Mouse (Mus musculus): ENCODE measurements at regions not wholly inside any gene's neighbourhood (a gene's known extent, or its start where the extent isn't known, plus 50 kb on each side); places are given as distances from the start of the nearest gene placed in this dataset.

- H3K9me3 ChIP-seq (ENCODE audit: control insufficient read depth, low read length) = no peaks in the 10 kb centered on the region
- no peaks in the 10 kb centered on the region for H3K4me1 ChIP-seq (replicated peaks; ENCODE audit: control insufficient read depth, insufficient read depth, low read length)
- no peaks in the 10 kb centered on the region for H3K27me3 ChIP-seq (ENCODE audit: control insufficient read depth, insufficient read depth, low read length)
- no peak overlapping the region for H3K27ac ChIP-seq
- WGBS = 76% methylated on average over 3 of the region's 3 CpGs
- DNase-seq (ENCODE audit: low spot score) = no peak
- H3K36me3 ChIP-seq (replicated peaks; ENCODE audit: control insufficient read depth, insufficient read depth) = no peaks in the 10 kb centered on the region
- no peak for ATAC-seq (ENCODE audit: low FRiP score)
- H3K4me2 ChIP-seq (replicated peaks) = no peak overlapping the region
- no peak overlapping the region for H3K9ac ChIP-seq
- no peak overlapping the region for H3K4me3 ChIP-seq (replicated peaks; ENCODE audit: low read length)
Observed at GRCm38 (mm10) chr12:77534079-77534478, 296.2 kb downstream of the Fut8 start.

- ATAC-seq (ENCODE audit: low FRiP score) (no peak), DNase-seq (ENCODE audit: low spot score) (no peak)
- no peaks in the 10 kb centered on the region for H3K4me1 ChIP-seq (replicated peaks; ENCODE audit: control insufficient read depth, insufficient read depth, low read length)
- no peak overlapping the region for H3K4me2 ChIP-seq (replicated peaks)
- H3K27me3 ChIP-seq (ENCODE audit: control insufficient read depth, insufficient read depth, low read length) = no peaks in the 10 kb centered on the region
- H3K4me3 ChIP-seq (replicated peaks; ENCODE audit: low read length) = no peak overlapping the region
- no peaks in the 10 kb centered on the region for H3K36me3 ChIP-seq (replicated peaks; ENCODE audit: control insufficient read depth, insufficient read depth)
- 73% methylated on average over 3 of the region's 3 CpGs for WGBS
- H3K9me3 ChIP-seq (ENCODE audit: control insufficient read depth, low read length) = no peaks in the 10 kb centered on the region
- H3K27ac ChIP-seq = no peak overlapping the region
- H3K9ac ChIP-seq = no peak overlapping the region
Observed at GRCm38 (mm10) chr12:77535147-77535546, 297.2 kb downstream of the Fut8 start.

- DNase-seq (ENCODE audit: low spot score) (no peak), ATAC-seq (ENCODE audit: low FRiP score) (no peak)
- Histone ChIP-seq H3K27me3 (ENCODE audit: control insufficient read depth, insufficient read depth, low read length) (no peaks in the 10 kb centered on the region), H3K4me2 (replicated peaks) (no peak overlapping the region), H3K4me3 (replicated peaks; ENCODE audit: low read length) (no peak overlapping the region), H3K36me3 (replicated peaks; ENCODE audit: control insufficient read depth, insufficient read depth) (no peaks in the 10 kb centered on the region), H3K9me3 (ENCODE audit: control insufficient read depth, low read length) (no peaks in the 10 kb centered on the region), H3K9ac (no peak overlapping the region), H3K27ac (no peak overlapping the region), H3K4me1 (replicated peaks; ENCODE audit: control insufficient read depth, insufficient read depth, low read length) (no peaks in the 10 kb centered on the region)
- WGBS = 63% methylated on average over 8 of the region's 8 CpGs
Observed at GRCm38 (mm10) chr12:77537139-77537848, 299.4 kb downstream of the Fut8 start.

- DNase-seq (ENCODE audit: low spot score) (no peak), ATAC-seq (ENCODE audit: low FRiP score) (no peak)
- 83% methylated on average over 10 of the region's 10 CpGs for WGBS
- Histone ChIP-seq H3K9ac (no peak overlapping the region), H3K9me3 (ENCODE audit: control insufficient read depth, low read length) (no peaks in the 10 kb centered on the region), H3K4me1 (replicated peaks; ENCODE audit: control insufficient read depth, insufficient read depth, low read length) (no peaks in the 10 kb centered on the region), H3K27ac (no peak overlapping the region), H3K27me3 (ENCODE audit: control insufficient read depth, insufficient read depth, low read length) (no peaks in the 10 kb centered on the region), H3K4me3 (replicated peaks; ENCODE audit: low read length) (no peak overlapping the region), H3K36me3 (replicated peaks; ENCODE audit: control insufficient read depth, insufficient read depth) (no peaks in the 10 kb centered on the region), H3K4me2 (replicated peaks) (no peak overlapping the region)
Observed at GRCm38 (mm10) chr12:77539661-77540431, 301.9 kb downstream of the Fut8 start.

DNA sequence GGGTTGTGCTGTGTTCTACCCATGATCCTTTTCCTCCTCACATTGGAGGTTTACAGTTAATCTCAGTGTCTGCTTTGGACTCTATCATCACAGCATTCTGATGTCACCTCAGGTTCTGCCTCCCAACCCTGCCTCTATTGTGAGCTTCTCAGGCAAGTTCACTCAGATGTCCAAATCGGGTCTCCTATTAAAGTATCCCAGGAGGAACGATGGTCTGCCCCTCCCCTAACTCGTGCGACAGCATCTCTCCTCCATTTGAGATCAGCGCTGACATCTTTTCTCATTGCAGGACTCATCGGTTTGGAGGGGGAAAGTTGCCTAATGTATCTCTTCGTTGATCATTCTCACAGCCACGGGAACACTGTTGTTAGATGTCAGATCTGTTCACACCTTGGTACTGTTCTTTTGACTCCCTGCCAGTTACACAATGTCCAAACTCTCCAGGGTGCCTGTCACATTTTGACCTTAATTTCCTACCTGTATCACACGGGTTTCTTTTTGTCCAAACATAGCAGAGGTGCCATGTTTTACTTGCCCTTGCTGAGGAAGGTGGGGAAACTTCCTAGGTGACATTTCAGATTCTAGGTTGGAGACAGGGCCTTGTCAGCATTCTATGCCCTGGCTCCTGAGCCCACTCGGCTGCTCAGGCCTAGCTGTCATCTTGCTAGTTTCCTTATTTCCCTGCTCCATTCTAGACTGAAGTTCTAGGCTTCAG, 303.3 kb downstream of the Fut8 start:
- DNase-seq (ENCODE audit: low spot score) (no peak), ATAC-seq (ENCODE audit: low FRiP score) (no peak)
- Histone ChIP-seq H3K27ac (no peak overlapping the region), H3K4me1 (replicated peaks; ENCODE audit: control insufficient read depth, insufficient read depth, low read length) (no peaks in the 10 kb centered on the region), H3K4me3 (replicated peaks; ENCODE audit: low read length) (no peak overlapping the region), H3K9me3 (ENCODE audit: control insufficient read depth, low read length) (no peaks in the 10 kb centered on the region), H3K36me3 (replicated peaks; ENCODE audit: control insufficient read depth, insufficient read depth) (no peaks in the 10 kb centered on the region), H3K9ac (no peak overlapping the region), H3K4me2 (replicated peaks) (no peak overlapping the region), H3K27me3 (ENCODE audit: control insufficient read depth, insufficient read depth, low read length) (no peaks in the 10 kb centered on the region)
- 85% methylated on average over 10 of the region's 10 CpGs for WGBS

- Histone ChIP-seq H3K36me3 (replicated peaks; ENCODE audit: control insufficient read depth, insufficient read depth) (no peaks in the 10 kb centered on the region), H3K27ac (no peak overlapping the region), H3K4me3 (replicated peaks; ENCODE audit: low read length) (no peak overlapping the region), H3K4me2 (replicated peaks) (no peak overlapping the region), H3K4me1 (replicated peaks; ENCODE audit: control insufficient read depth, insufficient read depth, low read length) (no peaks in the 10 kb centered on the region), H3K9me3 (ENCODE audit: control insufficient read depth, low read length) (no peaks in the 10 kb centered on the region), H3K27me3 (ENCODE audit: control insufficient read depth, insufficient read depth, low read length) (no peaks in the 10 kb centered on the region), H3K9ac (no peak overlapping the region)
- no peak for ATAC-seq (ENCODE audit: low FRiP score)
- no peak for DNase-seq (ENCODE audit: low spot score)
- 86% methylated on average over 4 of the region's 4 CpGs for WGBS
Observed at GRCm38 (mm10) chr12:77541826-77542225, 303.9 kb downstream of the Fut8 start.

DNA sequence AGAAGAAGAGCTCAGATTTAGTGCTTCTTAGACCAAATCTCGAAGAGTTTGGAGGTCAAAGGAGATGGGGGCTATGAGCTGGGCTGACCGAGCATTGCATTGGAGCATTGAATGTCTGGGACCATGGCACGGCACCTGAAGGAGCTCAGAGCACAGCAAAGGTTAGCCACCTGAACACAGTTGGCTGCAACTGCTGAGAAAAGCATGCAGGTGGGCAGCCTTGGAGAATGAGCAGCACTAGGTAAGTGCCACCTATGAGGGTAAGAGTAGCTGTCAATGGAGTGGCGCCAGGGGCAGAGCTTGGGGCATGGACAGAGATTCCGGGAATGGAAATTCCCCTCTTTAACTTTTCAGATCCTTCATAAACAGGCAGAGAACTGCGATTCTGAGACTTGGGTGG, 305.7 kb downstream of the Fut8 start:
- H3K4me2 ChIP-seq (replicated peaks) = no peak overlapping the region
- ATAC-seq (ENCODE audit: low FRiP score) (no peak), DNase-seq (ENCODE audit: low spot score) (no peak)
- no peak overlapping the region for H3K9ac ChIP-seq
- 93% methylated on average over 6 of the region's 6 CpGs for WGBS
- no peaks in the 10 kb centered on the region for H3K4me1 ChIP-seq (replicated peaks; ENCODE audit: control insufficient read depth, insufficient read depth, low read length)
- H3K4me3 ChIP-seq (replicated peaks; ENCODE audit: low read length) = no peak overlapping the region
- no peaks in the 10 kb centered on the region for H3K27me3 ChIP-seq (ENCODE audit: control insufficient read depth, insufficient read depth, low read length)
- H3K27ac ChIP-seq = no peak overlapping the region
- H3K36me3 ChIP-seq (replicated peaks; ENCODE audit: control insufficient read depth, insufficient read depth) = no peaks in the 10 kb centered on the region
- H3K9me3 ChIP-seq (ENCODE audit: control insufficient read depth, low read length) = no peaks in the 10 kb centered on the region

DNA sequence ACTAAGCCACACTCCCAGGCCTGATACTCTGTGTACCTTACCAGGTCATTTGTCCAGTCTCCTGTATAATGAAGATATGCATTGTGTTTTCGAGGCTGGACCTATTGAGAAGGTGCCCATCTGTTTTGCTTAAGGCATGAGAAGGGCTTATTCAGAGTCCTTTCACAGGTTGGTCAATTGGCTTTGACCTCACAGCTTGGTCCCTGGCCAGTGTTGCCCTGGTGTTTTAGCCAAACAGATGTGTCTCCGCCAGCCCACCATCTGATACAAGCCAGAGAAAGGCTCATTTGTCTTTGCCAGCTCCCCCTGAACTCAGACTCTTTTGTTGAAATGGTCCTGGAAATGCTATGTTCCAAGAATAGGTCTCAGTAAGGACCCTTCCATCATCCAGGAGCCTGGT, 308.2 kb downstream of the Fut8 start:
- no peak for ATAC-seq (ENCODE audit: low FRiP score)

GRCm38 (mm10) chr12:77568286-77568685, 330.4 kb downstream of the Fut8 start:
- Histone ChIP-seq H3K4me1 (replicated peaks; ENCODE audit: control insufficient read depth, insufficient read depth, low read length) (no peaks in the 10 kb centered on the region), H3K27ac (no peak overlapping the region), H3K9ac (no peak overlapping the region), H3K4me2 (replicated peaks) (no peak overlapping the region), H3K9me3 (ENCODE audit: control insufficient read depth, low read length) (no peaks in the 10 kb centered on the region), H3K4me3 (replicated peaks; ENCODE audit: low read length) (no peak overlapping the region), H3K36me3 (replicated peaks; ENCODE audit: control insufficient read depth, insufficient read depth) (no peaks in the 10 kb centered on the region), H3K27me3 (ENCODE audit: control insufficient read depth, insufficient read depth, low read length) (no peaks in the 10 kb centered on the region)
- 6% methylated on average over 3 of the region's 3 CpGs for WGBS
- ATAC-seq (ENCODE audit: low FRiP score) = peak; percentile 71; the same call in 1 of the 2 replicates
- DNase-seq (ENCODE audit: low spot score) = peak; percentile 71

More for the DNA sequence above, 308.2 kb downstream of the Fut8 start:
- WGBS = 51% methylated on average over 2 of the region's 2 CpGs
- DNase-seq (ENCODE audit: low spot score) = no peak
- Histone ChIP-seq H3K9ac (no peak overlapping the region), H3K4me3 (replicated peaks; ENCODE audit: low read length) (no peak overlapping the region), H3K4me1 (replicated peaks; ENCODE audit: control insufficient read depth, insufficient read depth, low read length) (no peaks in the 10 kb centered on the region), H3K27ac (no peak overlapping the region), H3K9me3 (ENCODE audit: control insufficient read depth, low read length) (no peaks in the 10 kb centered on the region), H3K4me2 (replicated peaks) (no peak overlapping the region), H3K36me3 (replicated peaks; ENCODE audit: control insufficient read depth, insufficient read depth) (no peaks in the 10 kb centered on the region), H3K27me3 (ENCODE audit: control insufficient read depth, insufficient read depth, low read length) (no peaks in the 10 kb centered on the region)
